Mouse (Mus musculus) CD8-positive naive resting alpha-beta T cell, adult 57 days (primary cell): ENCODE data around the gene Ndrg4. TPM values are rescaled to one million over a fixed set of nuclear protein-coding genes. Genes with fewer than 3 reads are reported as not detected.

Experiments
- total RNA-seq: library from RNA; stranded (reverse); gene quantifications from one replicate; pipeline ENCODE4 v1.2.4, GENCODE M21; 2023

Gene Ndrg4
- 0.24 TPM for total RNA-seq

GRCm38 (mm10) chr8:95676631-95677030, at the start of gene Ndrg4:
Gene Ndrg4, plus strand, starts transcription at chr8:95676980.

DNA sequence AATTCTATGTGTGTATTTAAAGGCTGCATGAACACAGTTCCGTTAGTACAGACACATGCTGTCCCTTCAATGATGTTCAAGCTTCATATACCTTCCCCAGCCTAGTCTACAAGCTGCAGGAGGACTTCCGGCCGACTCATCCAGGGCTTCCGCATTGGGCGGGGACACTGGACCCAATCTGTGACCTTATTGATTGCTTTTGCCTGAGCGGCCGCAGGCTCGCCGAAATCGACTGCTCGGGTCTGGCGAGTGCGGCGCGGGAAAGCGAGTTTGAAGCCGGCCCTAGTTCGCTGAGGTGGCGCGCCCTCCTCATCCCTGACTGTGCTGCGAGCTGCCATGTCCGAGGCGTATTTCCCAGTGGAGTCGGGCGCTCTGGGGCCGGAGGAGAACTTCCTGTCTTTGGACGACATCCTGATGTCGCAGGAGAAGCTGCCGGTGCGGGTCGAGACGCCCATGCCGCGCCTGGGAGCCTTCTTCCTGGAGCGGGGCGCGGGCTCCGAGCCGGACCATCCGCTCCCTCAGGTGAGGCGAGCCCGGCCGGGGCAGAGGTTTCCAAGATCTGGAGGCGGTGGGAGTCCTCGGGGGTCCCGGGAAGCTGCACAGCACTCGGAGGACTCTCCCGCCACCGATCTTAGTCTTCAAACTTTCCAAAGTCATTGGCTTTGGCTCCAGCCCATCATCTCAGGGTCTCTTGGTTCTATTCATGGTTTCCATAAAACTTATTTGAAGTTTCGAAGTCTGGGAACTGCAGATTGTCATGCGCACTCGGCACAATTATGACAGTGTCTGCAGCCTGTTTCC, 43.3 kb upstream of the Ndrg4 start, which contains the start of gene Gins3:
Gene Gins3 (plus strand): TSS at position 192 of the 801 bp plus-strand sequence.

DNA sequence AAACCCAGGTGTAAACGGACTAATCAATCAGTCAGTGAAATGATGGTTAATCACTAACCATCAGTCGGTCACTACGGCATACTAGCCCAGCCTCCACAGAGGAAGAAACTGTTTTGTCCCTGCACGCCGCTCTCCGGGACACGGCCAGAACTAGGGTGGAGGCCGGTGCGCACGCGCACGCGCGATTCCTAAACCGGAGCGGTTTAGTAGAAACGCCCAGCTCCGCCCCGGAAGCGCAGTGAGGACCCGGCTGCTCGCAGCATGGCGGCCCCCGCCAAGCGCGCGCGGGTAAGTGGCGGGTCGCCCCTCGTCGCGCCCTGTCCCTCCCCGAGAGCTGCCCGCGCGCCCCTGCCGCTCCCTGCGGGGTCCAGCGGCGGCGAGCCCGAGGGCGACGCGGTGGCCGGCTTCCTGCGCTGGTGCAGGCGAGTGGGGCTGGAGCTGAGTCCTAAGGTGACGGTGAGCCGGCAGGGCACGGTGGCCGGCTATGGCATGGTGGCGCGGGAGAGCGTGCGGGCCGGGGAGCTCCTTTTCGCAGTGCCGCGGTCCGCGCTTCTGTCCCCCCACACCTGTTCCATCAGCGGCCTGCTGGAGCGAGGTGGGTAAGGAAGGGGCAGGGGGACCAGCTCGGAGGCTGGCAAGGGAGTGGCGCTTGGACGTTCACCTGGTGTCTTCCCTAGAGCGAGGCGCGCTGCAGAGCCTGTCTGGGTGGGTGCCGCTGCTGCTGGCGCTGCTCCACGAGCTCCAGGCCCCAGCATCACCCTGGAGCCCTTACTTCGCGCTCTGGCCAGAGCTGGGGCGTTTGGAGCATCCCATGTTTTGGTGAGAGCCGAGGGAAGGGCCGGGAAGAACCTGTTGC, 39.1 kb downstream of the Ndrg4 start, which contains the start of gene Setd6:
Gene Setd6 (plus strand): TSS at position 206 of the 856 bp plus-strand sequence.

Other genes with a start within 250 kb of the Ndrg4 start
- 49.7 TPM for gene Cfap20, start 242.1 kb upstream of the Ndrg4 start, total RNA-seq
- 74.6 TPM for gene Csnk2a2, start 186.9 kb upstream of the Ndrg4 start, total RNA-seq
- not detected for gene Ccdc113, start 142.9 kb upstream of the Ndrg4 start, total RNA-seq
- not detected for gene Prss54, start 100.6 kb upstream of the Ndrg4 start, total RNA-seq
- 4.5 TPM for gene Gins3, start 43.5 kb upstream of the Ndrg4 start, total RNA-seq
- gene Setd6, start 38.9 kb downstream of the Ndrg4 start, total RNA-seq = 36.2 TPM
- gene Cnot1, start 130.5 kb downstream of the Ndrg4 start, total RNA-seq = 278 TPM
- gene Sap18b, start 148.4 kb downstream of the Ndrg4 start, total RNA-seq = 91.4 TPM
- gene Slc38a7, start 176.6 kb downstream of the Ndrg4 start, total RNA-seq = 14.6 TPM
- gene Got2, start 211.6 kb downstream of the Ndrg4 start, total RNA-seq = 56.0 TPM